Mouse (Mus musculus): Measurements from ENCODE around the gene Mlph.

Mlph gene

DNA sequence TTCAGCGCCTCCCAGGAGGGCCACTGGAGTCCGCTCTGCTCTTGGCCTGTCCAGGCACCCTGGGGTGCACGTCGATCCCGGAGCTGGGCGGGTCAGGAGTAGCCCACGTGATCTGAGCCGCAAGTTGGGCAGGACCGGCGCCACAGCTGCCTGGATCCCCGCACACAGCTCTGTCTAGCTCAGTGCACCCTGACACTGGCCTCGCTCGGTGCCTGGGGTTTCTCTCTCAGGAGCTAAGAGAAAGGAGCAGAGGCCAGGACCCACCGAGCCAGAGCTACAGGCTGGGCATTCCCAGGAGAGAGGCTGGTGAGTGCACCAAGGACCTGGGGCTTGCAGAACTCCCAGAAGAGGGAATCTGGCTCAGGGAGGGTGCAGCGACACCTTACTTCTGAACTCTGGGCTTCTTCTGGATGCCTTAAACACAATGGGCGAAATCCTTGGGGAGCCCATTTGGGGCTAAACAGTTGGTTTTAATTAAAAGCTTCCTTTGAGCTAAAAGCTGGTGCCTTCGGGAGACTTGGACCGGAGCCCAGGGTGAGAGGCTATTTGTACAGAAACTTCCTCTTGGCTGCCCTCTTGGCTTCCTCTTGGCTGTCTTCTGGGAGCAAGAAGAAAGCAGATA, at the start of gene Mlph:
Gene Mlph, plus strand, starts transcription at position 138 of the 622 bp plus-strand sequence.
- no peak for DNase-seq (ENCODE audit: extremely low spot score)

DNA sequence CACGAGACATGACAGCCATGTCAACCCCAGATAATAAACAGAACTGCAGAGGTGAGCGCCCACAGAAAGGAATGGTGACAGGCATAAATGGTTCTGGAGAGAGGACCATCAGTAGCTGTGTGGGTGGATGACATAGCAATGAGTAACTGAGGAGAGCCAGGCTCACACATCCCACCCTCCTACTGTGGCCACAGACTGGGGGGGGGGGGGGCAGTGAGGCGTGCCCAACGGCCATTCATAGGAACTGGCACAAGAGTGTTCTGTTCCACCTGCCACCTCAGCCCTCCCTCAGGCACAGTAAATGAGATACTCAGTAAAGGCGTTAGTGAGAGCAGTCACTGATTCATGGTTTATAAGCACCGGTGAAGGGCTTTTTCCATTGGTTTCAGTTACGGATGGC, 48.2 kb upstream of the Mlph start:
- DNase-seq (ENCODE audit: extremely low spot score) = no peak

GRCm38 (mm10) chr1:90870581-90870980, 44.3 kb upstream of the Mlph start:
- no peak for DNase-seq (ENCODE audit: extremely low spot score)

DNA sequence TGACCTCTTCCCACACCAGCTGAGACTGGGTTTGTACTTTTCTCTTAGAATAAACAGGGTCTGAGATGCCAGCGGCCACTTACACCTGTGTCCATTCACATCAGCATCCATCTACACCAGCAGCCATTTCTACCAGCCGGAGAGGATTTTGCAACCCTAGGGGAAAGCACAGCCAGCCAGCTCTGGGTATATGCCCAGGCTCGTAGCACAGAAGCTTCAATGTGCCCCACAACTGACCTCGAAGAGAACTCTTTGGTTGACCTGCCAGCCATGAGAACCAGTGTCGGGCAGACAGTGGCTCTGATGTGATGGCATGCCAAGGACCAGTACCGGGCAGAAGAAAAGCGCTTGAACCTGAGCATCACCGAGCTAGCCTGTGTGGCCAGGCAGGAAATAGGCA, 39.5 kb upstream of the Mlph start:
- DNase-seq (ENCODE audit: extremely low spot score) = no peak

DNA sequence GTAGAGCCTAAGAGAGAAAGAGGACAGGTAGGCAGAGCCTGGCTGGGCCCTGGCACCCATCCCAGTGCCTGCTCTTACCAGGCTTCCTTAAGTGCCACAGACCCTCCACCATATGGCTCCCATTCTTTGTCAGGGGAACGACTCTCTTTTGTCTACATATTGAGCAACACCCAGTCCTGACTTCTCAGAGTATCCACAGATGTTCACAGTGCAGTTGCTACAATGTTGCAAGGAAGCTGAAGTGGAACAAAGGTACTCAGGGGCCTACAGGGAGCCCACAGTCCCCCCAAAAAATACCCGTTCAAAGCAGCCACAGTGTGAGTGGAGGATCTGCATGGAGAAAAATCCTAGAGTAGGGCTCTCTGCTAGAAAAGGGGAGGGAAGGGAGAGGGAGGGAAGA, 38.9 kb upstream of the Mlph start:
- no peak for DNase-seq (ENCODE audit: extremely low spot score)

DNA sequence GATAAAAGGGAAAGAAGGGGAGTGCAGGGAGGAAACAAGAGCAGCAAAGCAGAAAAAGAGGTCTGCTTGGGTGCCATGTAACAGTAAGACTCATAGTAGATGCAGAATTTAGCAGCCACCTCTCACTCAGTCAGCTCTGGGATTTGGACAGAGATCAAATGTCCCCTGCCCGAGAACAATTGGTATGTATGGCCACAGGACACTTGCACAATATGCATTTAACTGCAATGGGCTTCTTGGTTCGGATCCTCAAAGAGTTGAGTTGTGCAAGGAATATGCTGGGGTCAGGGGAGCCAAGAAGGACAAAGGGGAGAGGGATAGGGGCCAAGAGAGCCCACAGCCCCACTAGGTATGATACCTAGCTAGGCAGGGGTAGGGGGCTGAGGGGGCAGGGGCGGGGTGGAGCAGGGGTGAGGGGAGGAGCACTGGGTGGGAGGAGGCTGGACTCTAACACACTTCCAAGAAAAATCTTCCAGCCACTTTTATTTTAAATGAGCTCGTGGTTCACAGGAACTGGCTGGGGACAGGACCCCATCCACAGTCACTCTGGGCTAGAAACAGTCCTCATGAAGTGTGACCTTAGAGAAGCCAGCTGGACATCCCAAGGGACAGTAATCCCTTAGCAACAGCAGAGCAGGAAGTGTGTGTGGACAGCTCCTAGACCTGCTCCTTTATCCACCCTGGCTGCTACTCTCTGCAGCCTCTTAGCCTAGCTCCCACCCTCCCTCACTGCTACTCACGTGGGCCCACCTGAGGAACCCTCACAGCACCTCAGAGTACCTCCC, 38.2 kb upstream of the Mlph start:
- DNase-seq (ENCODE audit: extremely low spot score) = no peak

DNA sequence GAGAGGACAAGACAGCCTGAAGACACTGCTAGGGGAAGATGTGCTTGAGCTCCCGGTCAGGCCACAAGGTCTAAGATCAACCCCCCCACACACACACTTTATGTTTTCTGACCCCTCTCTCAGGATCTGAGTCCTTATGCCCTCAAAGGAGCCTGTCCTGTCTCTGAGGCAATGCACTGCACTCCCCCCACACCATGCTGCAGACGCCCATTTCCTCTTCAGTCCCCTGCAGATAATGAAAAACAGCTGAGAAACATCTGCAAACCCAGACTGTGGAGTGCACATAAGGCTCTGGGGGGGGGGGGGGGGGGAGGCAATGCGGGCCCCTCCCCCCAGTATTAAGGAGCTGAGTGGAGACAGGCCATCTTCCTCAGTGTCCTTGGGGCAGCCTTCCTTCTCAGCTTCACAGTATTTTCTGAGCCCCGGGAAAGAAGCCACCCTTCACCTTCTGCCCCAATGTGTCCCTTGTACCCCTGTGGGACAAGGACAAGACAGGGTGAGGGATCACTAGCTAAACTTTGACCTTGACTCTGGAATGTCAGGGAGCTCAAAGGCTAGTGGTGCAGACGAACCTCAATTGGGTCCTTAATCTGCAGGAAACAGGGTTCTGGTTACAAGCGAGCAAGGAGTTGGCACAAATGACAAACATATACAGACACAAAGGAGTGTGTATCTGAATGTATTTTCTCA, 29.0 kb upstream of the Mlph start:
- peak; percentile 32 for DNase-seq (ENCODE audit: extremely low spot score)

DNA sequence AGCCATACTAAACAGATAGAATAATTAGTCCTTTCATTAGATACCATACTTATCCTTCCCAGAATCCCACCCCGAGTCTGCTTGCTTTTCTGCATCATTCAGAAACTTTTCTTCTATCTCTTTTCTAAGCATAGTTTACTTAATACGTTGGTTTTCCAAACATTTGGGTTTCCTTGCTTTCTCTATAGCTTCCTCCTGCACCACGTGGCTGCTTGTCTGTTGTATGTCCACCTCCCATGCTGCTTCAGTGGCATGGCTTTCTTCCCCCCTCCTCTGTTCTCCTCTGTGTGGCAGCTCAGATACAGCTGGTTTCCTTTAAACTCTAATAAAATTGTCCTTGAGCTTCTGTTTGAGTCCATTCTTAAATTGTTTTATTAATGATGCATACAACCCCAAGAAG, 20.4 kb upstream of the Mlph start:
- no peak for DNase-seq (ENCODE audit: extremely low spot score)

DNA sequence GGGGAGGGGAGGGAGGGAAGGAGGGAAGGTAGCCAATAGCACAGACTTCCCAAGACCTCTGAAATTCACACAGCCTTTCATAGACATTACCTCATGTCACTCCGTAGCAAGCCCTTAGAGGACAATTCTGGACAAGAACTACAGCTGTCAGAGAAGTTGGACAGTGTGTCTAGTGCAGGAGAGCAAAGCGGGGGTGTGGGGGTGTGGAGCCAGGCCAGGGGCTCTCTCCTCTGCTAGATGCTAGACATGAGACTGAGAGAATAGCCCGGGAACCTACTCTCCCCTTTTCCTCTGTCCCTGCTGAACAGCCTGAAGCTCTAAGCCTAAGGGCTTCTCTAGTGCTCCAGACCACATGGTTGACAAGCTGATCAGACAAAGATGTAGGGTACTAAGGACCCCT, 19.9 kb upstream of the Mlph start:
- no peak for DNase-seq (ENCODE audit: extremely low spot score)

DNA sequence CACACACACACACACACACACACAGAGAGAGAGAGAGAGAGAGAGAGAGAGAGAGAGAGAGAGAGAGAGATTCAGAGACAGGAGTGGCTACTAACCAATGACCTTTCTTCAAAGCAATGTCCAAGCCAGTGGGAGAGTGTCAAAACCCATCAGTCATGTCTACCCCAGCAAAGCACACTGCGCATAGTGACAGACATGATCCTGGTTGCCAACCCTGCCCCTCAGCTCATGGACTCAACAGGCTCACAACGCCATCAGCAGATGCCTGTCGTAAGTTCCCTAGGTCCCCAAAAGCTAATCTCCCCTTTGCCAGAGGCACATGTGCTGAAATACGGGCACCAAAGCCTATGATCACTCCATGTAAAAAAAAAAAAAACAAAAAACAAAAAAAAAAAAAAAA, 18.6 kb upstream of the Mlph start:
- DNase-seq (ENCODE audit: extremely low spot score) = no peak

GRCm38 (mm10) chr1:90896741-90897361, 18.0 kb upstream of the Mlph start:
- peak; percentile 12 for DNase-seq (ENCODE audit: extremely low spot score)

- DNase-seq (ENCODE audit: extremely low spot score) = no peak
Observed at GRCm38 (mm10) chr1:90898012-90898411, 16.9 kb upstream of the Mlph start.

GRCm38 (mm10) chr1:90899816-90900215, 15.1 kb upstream of the Mlph start:
- no peak for DNase-seq (ENCODE audit: extremely low spot score)

DNA sequence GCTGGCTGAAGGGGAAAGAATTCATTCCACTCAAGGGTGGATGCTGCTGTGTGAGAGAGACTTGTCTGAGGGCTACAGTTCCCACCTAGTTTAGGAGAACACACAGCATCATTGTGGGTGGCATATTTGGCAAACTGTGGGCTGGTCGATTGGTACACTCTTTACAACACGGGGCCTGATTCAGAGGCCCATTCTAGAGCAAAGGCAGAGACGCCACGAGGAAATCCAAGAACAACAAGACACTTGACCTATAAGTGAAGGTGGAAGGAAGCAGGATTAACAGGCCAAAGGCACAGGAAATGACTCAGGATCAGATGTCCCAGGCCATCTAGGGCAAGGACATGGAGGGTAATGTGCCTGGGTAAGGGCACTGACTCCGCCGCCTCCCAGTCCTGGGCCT, 14.5 kb upstream of the Mlph start:
- no peak for DNase-seq (ENCODE audit: extremely low spot score)

GRCm38 (mm10) chr1:90901246-90901645, 13.6 kb upstream of the Mlph start:
- no peak for DNase-seq (ENCODE audit: extremely low spot score)

GRCm38 (mm10) chr1:90901681-90902208, 13.1 kb upstream of the Mlph start:
- DNase-seq (ENCODE audit: extremely low spot score) = no peak

GRCm38 (mm10) chr1:90902751-90903150, 12.1 kb upstream of the Mlph start:
- DNase-seq (ENCODE audit: extremely low spot score) = no peak

DNA sequence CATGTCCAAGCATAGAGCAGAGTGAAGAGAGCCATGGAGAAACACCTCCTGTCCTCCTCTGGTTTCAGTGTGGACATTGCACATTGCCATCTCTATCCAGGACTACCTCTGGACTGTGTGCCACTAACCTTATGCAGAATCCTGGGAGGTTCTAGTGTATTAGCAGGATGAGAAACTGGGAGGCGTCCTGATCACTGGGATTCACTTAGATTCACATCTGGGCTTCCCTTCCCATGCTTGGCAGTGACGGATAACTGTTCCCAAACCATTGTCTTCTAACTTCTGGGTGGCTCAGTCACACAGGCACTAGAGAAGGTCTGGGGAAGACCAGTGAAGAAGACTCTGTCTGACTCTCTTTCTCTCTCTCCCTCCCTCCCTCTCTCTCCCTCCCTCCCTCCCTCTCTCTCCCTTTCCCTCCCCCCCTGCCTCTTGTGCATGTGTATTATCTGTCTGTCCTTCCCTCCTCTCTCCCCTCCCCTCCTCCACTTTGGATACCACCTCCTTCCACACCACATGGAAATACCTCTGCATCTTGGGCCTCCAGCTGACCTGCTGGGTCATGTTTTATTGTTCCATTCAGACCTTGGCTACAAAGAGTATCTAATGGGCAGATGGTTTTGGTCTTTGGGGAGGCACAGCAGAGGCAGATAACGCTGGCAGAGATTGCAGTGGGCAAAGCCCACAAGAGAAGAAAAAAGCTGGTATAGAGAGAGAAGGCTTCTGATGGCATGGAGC, 11.5 kb upstream of the Mlph start:
- DNase-seq (ENCODE audit: extremely low spot score) = no peak

DNA sequence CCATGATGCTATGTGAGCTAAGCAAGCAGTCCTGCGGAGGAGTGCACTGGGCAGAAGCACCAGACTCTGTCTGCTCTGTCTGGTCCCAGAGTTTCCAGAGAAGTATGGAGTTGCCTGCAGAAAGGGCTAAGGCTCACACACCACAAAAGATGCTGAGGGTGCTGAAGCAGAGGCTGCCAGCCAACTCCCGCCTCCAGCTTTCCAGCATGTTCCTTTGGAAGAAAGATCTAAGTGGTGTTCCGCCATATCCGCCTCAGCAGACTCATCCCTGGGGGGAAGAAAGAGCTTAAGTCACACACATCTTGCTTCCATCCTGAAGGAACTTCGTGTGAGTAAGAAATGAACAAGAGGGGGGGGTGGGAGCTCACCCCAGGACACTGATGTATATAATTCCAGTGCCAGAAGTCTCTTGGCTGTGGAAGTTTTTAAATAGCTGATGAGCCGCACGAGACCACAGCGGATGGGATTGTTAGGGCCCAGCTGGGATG, 10.9 kb upstream of the Mlph start:
- DNase-seq (ENCODE audit: extremely low spot score) = no peak

DNA sequence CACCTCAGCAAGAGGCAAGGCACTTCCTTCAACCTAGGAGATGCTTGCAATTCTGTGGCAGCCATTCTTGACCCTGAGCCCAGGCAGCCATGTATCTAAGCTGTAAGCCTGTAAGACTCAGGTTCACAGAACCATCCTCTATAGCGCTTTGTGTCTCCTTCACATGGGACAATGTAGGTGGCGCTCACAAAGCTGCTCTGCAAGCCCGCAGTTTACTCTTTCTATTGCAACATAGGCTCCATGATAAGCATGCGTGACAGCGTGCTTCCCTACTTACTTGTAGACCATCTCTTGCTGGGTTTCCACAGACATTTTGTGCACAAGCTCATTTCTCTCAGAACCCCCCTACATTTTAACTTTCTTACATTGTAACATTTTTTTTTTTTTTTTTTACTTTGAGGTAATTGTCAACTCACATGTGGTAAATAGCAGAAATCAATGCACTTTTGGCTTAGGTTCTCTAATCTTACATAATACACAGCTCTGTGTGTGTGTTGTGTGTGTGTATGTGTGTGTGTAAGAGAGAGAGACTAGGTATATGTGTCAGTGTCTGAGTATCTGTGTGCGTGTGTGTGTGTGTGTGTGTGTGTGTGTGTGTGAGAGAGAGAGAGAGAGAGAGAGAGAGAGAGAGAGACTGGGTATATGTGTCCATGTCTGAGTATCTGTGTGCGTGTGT, 10.0 kb upstream of the Mlph start:
- no peak for DNase-seq (ENCODE audit: extremely low spot score)

- DNase-seq (ENCODE audit: extremely low spot score) = peak; percentile 47
Observed at GRCm38 (mm10) chr1:90906357-90906756, 8.5 kb upstream of the Mlph start.

All from embryo, embryonic 9.5 days (tissue).